Mouse (Mus musculus) intestine, embryonic 16.5 days (tissue): Measurements from ENCODE around the gene Slc27a1. TPM values are rescaled to one million over a fixed set of nuclear protein-coding genes. Genes with fewer than 3 reads are reported as not detected.
A peak's percentile ranks its signal among the peaks of the same experiment; 100 is the strongest.

Source experiments
- ATAC-seq: fragments of 200-750 bp; cut with Nextera tagmentation; 2 replicates; pipeline ENCODE4 v1.8.0; 2017; ENCODE audit warnings: moderate TSS enrichment, moderate library complexity
- H3K27ac ChIP-seq: fragments of 300-500 bp; sonication (generic); 2 replicates; pipeline ENCODE4 v1.5.1; 2014; ENCODE audit warnings: mild to moderate bottlenecking, low read length
- H3K27me3 ChIP-seq: fragments of 300-500 bp; sonication (generic); replicated peaks from 2 replicates; pipeline ENCODE4 v1.6.1; 2014; ENCODE audit warnings: low read length, control low read depth, mixed read lengths; ENCODE audit not compliant: control insufficient read depth, insufficient read depth
- H3K36me3 ChIP-seq: fragments of 300-500 bp; sonication (generic); 2 replicates; pipeline ENCODE4 v1.6.1; 2014; ENCODE audit warnings: low read length, control low read depth; ENCODE audit not compliant: control insufficient read depth, insufficient read depth
- H3K4me1 ChIP-seq: fragments of 300-500 bp; sonication (generic); 2 replicates; pipeline ENCODE4 v1.6.1; 2014; ENCODE audit warnings: low read length, control low read depth, mixed read lengths; ENCODE audit not compliant: control insufficient read depth, insufficient read depth
- H3K4me2 ChIP-seq: fragments of 300-500 bp; sonication (generic); 2 replicates; pipeline ENCODE4 v1.6.1; 2014; ENCODE audit warnings: low read depth, low read length, control low read depth
- H3K4me3 ChIP-seq: fragments of 300-500 bp; sonication (generic); 2 replicates; pipeline ENCODE4 v1.5.1; 2014; ENCODE audit warnings: mild to moderate bottlenecking, low read length
- H3K9ac ChIP-seq: fragments of 300-500 bp; sonication (generic); 2 replicates; pipeline ENCODE4 v1.6.1; 2014; ENCODE audit warnings: low read depth, low read length
- H3K9me3 ChIP-seq: fragments of 300-500 bp; sonication (generic); 2 replicates; pipeline ENCODE4 v1.6.1; 2016; ENCODE audit warnings: low read length, control low read depth; ENCODE audit not compliant: control insufficient read depth
- WGBS: fragments of 180-500 bp; shearing (Covaris S2); extraction: QIAGEN DNeasy Blood & Tissue Kit; methylation state at CpG from one replicate; pipeline ENCODE4 v1.1.7; 2014; 5-methylcytosine and 5-hydroxymethylcytosine counted together
- polyA plus RNA-seq: library from polyadenylated mRNA; unstranded; fragments of >200 nt; fragmentation: Nextera tagmentation; extraction: Ambion mirVana; gene quantifications from 2 replicates; pipeline ENCODE4 v1.2.1, GENCODE M21; 2015

The Slc27a1 gene
- polyA plus RNA-seq, 1 experiment from 2014 or later = 24.3 TPM

DNA sequence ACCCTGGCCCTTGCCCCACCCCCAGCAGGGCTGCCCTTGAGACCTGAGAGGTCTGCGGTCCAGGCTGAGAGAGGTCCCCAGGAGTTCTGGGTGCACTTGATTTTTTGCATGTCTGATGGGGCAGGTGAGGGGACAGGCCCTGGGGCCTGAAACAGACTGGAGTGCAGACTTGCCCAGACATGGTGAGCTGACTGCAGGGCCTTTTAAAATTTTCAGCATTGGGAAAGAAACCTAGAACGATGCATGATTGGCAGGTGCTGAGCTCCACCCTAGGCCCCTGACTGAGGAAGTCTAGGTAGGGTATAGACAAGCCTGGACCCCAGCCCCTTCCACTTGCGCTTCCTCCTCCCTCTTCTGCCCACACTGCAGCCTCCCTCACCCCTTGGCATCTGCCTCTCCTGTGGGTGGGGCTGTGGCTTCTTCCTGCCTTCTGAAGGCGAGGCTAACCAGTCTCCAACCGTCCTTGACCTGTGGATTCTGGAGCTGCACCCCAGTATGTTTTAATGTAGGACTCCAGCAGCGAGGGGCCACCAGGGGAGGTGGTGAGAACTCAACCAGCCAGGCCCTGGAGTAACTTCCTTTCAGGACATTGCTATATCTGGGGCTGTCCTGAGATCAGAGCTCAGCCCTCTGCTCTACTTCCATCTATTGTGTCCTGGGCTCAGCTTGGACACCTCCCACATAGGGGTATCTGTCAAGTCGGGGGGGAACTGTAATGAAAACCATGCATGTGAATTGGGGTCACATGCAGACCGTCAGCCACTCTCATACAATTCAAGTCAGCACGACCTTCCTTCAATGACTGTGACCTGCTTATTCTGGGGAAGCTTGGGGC lies 58.8 kb downstream of the Slc27a1 start:
- ATAC-seq = no peak
- Histone ChIP-seq H3K27me3 (peaks cover 6% of the 10 kb centered on the region; the same call in 1 of the 2 replicates), H3K4me2 (no peak overlapping the region), H3K36me3 (peaks cover 20% of the 10 kb centered on the region), H3K9ac (peak overlapping the region; percentile 35; the same call in 1 of the 2 replicates), H3K4me3 (no peak overlapping the region), H3K4me1 (peaks cover 25% of the 10 kb centered on the region), H3K27ac (peak overlapping the region; percentile 46; the same call in 1 of the 2 replicates), H3K9me3 (peaks cover 12% of the 10 kb centered on the region)
- 49% methylated on average over 9 of the region's 9 CpGs for WGBS

DNA sequence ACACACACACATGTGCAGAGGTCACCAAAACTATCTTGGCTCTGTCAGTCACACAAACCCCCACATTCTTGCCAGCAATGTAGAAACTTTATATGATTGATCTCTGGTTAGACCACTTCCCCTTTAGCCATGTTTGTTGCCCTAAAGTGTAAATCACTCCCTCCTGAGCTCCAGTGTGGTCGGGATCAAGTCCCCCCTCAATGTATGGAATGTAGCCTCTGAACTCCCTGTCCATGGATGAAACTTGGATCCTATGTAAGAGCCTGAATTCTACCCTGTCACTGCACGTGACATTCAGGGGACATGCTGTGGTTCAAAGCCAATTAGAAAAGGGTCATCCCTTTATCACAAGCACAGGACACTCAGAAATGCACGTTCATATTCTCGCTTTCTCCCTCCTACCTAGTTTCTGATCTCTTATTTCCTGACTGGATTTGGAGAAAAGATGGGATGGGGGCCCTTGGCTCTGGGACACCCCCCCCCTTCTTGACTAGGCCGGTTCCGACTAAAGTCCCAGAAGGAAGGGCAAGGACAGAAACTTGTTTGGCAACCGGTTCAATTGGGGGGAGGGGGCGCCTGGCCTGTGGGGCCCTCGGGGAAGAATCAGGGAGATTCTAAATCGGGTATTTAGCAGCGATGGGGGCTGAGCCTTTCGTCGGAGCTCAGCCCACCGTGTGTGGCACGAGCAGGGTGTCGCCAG lies 59.9 kb downstream of the Slc27a1 start:
- no peak for ATAC-seq
- 7% methylated on average over 16 of the region's 16 CpGs for WGBS

DNA sequence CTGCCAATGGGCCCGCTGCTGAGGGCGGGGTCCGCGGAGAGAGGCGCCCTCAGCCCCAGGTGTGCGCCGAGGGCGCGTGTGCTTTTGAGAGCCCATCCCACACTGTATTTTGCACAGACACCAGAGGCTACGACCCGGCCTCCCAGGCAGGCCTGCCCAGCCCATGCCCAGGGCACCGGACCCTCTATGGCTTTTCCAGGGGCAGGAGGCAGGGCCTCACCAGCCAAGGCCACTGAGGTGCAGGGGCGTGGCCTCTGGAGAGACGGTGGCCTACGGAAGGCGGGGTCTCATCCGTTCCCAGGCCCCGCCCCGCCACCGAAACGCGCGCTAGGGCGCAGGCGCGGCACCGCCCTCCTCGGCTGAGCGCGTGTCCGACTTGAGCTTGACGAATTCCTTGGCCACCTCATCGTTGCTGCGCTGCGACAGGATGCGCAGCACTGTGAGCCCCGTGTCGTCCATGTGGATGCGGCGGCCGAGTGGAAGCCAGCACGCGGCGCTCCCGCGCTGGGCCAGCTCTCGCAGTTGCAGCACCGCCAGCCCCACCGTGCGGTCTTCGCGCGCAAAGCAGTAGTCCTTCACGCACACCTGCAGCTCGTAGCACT lies 60.5 kb downstream of the Slc27a1 start:
- Histone ChIP-seq H3K9me3 (peaks cover 5% of the 10 kb centered on the region; the same call in 1 of the 2 replicates), H3K36me3 (peaks cover 5% of the 10 kb centered on the region; the same call in 1 of the 2 replicates), H3K9ac (peak overlapping the region; percentile 81), H3K27ac (peak overlapping the region; percentile 70), H3K27me3 (peaks cover 6% of the 10 kb centered on the region), H3K4me1 (peaks cover 31% of the 10 kb centered on the region), H3K4me2 (peak overlapping the region; percentile 98), H3K4me3 (peak overlapping the region; percentile 65)
- ATAC-seq = peak; percentile 89
- under 1% methylated on average over 55 of the region's 55 CpGs for WGBS

More for the DNA sequence above, 59.9 kb downstream of the Slc27a1 start:
- Histone ChIP-seq H3K4me2 (peak overlapping the region; percentile 98), H3K4me1 (peaks cover 25% of the 10 kb centered on the region), H3K36me3 (peaks cover 9% of the 10 kb centered on the region), H3K9me3 (peaks cover 8% of the 10 kb centered on the region; the same call in 1 of the 2 replicates), H3K9ac (peak overlapping the region; percentile 81), H3K27me3 (peaks cover 6% of the 10 kb centered on the region; the same call in 1 of the 2 replicates), H3K27ac (peak overlapping the region; percentile 70), H3K4me3 (peak overlapping the region; percentile 65)

GRCm38 (mm10) chr8:71629781-71630212 lies 61.1 kb downstream of the Slc27a1 start:
- peaks cover 6% of the 10 kb centered on the region for H3K27me3 ChIP-seq
- peak overlapping the region; percentile 65 for H3K4me3 ChIP-seq
- peaks cover 5% of the 10 kb centered on the region; the same call in 1 of the 2 replicates for H3K9me3 ChIP-seq
- H3K4me2 ChIP-seq = peak overlapping the region; percentile 98
- H3K36me3 ChIP-seq = no peaks in the 10 kb centered on the region; the same call in 1 of the 2 replicates
- 3% methylated on average over 25 of the region's 25 CpGs for WGBS
- peak overlapping the region; percentile 48; the same call in 1 of the 2 replicates for H3K27ac ChIP-seq
- peak; percentile 31 for ATAC-seq
- peaks cover 37% of the 10 kb centered on the region for H3K4me1 ChIP-seq
- peak overlapping the region; percentile 81 for H3K9ac ChIP-seq

DNA sequence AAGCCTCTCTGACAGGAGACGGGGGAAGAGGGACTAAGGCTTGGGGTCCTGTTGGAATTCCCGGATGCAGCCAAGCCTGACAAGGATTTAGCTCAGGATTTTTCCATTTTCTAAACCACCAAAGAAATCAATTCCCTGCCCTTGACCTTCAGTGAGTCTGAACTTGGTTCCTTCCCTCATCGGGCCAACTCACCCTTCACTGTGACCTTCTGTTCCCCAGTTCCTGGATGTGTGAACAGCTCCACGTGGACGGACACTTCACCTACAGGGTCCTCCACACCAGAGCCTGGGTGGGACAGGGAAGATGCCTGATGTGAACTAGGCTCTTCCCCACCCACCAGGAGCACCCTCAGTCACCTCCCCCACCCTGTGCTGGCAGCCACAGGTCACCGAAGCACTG lies 62.1 kb downstream of the Slc27a1 start:
- Histone ChIP-seq H3K4me1 (peaks cover 37% of the 10 kb centered on the region), H3K9ac (no peak overlapping the region), H3K27ac (no peak overlapping the region), H3K4me2 (no peak overlapping the region), H3K4me3 (no peak overlapping the region), H3K36me3 (no peaks in the 10 kb centered on the region), H3K27me3 (peaks cover 8% of the 10 kb centered on the region), H3K9me3 (peaks cover 5% of the 10 kb centered on the region; the same call in 1 of the 2 replicates)
- 88% methylated on average over 6 of the region's 6 CpGs for WGBS
- no peak for ATAC-seq

DNA sequence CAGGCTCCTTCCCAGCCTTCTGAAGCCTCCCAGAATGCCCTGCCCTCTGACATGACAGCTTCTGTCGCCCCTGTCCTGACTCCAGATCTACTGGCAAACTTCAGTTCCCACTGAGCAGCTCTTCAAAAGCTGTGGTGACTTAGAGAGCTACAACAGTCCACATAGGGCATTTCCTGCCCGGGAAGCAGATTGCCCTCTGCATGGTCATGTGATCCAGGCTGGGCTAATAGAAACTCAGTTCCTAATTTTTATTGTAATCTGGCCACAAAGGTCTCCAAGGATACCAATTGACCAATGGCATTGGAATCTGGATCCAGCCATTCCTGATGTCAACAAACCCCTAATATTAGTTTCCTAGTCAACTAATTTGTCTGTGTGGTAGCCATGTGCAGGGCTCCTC lies 63.2 kb downstream of the Slc27a1 start:
- WGBS = 52% methylated on average over 2 of the region's 2 CpGs
- Histone ChIP-seq H3K9me3 (peaks cover 5% of the 10 kb centered on the region; the same call in 1 of the 2 replicates), H3K9ac (no peak overlapping the region), H3K27ac (no peak overlapping the region), H3K27me3 (peaks cover 8% of the 10 kb centered on the region), H3K4me1 (peaks cover 37% of the 10 kb centered on the region), H3K4me3 (no peak overlapping the region), H3K36me3 (no peaks in the 10 kb centered on the region), H3K4me2 (no peak overlapping the region)
- ATAC-seq = no peak

GRCm38 (mm10) chr8:71633164-71633563 lies 64.5 kb downstream of the Slc27a1 start:
- Histone ChIP-seq H3K27ac (no peak overlapping the region), H3K4me3 (no peak overlapping the region), H3K36me3 (no peaks in the 10 kb centered on the region), H3K9me3 (peaks cover 5% of the 10 kb centered on the region; the same call in 1 of the 2 replicates), H3K4me1 (peaks cover 27% of the 10 kb centered on the region), H3K4me2 (0 out of 2 replicates have a peak overlapping the region, but pooled peaks have one; percentile 9), H3K27me3 (peaks cover 11% of the 10 kb centered on the region), H3K9ac (no peak overlapping the region)
- 14% methylated on average over 18 of the region's 22 CpGs for WGBS
- ATAC-seq = no peak

GRCm38 (mm10) chr8:71633981-71634667 lies 65.4 kb downstream of the Slc27a1 start:
- Histone ChIP-seq H3K9me3 (peaks cover 5% of the 10 kb centered on the region; the same call in 1 of the 2 replicates), H3K4me3 (peak overlapping the region; percentile 11), H3K4me1 (peaks cover 19% of the 10 kb centered on the region), H3K36me3 (no peaks in the 10 kb centered on the region), H3K27me3 (peaks cover 11% of the 10 kb centered on the region), H3K9ac (0 out of 2 replicates have a peak overlapping the region, but pooled peaks have one; percentile 19), H3K4me2 (peak overlapping the region; percentile 47), H3K27ac (no peak overlapping the region)
- peak; percentile 62 for ATAC-seq
- WGBS = 3% methylated on average over 26 of the region's 26 CpGs
